Mouse (Mus musculus) forebrain, embryonic 10.5 days (tissue): ENCODE data around the gene Olfr539. TPM values are rescaled to one million over a fixed set of nuclear protein-coding genes. Genes with fewer than 3 reads are reported as not detected.
"Not testable (repeated sequence)": the region's sequence is repeated elsewhere in the genome, so short reads cannot be mapped to it uniquely, and the experiment has no call there.

Source experiments
- DNase-seq: peaks from one replicate; pipeline ENCODE4 v3.0.0-alpha.2; 2017; ENCODE audit warnings: low spot score; ENCODE audit errors: extremely low spot score
- H3K27ac ChIP-seq: fragments of 300-500 bp; sonication (generic); 2 replicates; pipeline ENCODE4 v1.5.1; 2016; ENCODE audit warnings: mild to moderate bottlenecking
- H3K27me3 ChIP-seq: fragments of 300-500 bp; sonication (generic); 2 replicates; pipeline ENCODE4 v1.6.1; 2016; ENCODE audit warnings: mild to moderate bottlenecking; ENCODE audit not compliant: poor library complexity, severe bottlenecking
- H3K36me3 ChIP-seq: fragments of 300-500 bp; sonication (generic); replicated peaks from 2 replicates; pipeline ENCODE4 v1.6.1; 2016; ENCODE audit warnings: mild to moderate bottlenecking, moderate library complexity
- H3K4me1 ChIP-seq: fragments of 300-500 bp; sonication (generic); 2 replicates; pipeline ENCODE4 v1.6.1; 2016
- H3K4me3 ChIP-seq: fragments of 300-500 bp; sonication (generic); 2 replicates; pipeline ENCODE4 v1.5.1; 2016; ENCODE audit warnings: mild to moderate bottlenecking, moderate library complexity
- H3K9me3 ChIP-seq: fragments of 300-500 bp; sonication (generic); 2 replicates; pipeline ENCODE4 v1.6.1; 2016; ENCODE audit warnings: mild to moderate bottlenecking, moderate library complexity
- WGBS: fragments of 180-500 bp; shearing (Covaris S2); methylation state at CpG from one replicate; pipeline ENCODE4 v1.1.7; 2016; 5-methylcytosine and 5-hydroxymethylcytosine counted together
- polyA plus RNA-seq: library from polyadenylated mRNA; unstranded; fragments of >200 nt; fragmentation: Nextera tagmentation; extraction: Ambion mirVana; gene quantifications from 2 replicates; pipeline ENCODE4 v1.2.1, GENCODE M21; 2016

Gene Olfr539
- not detected in 2 replicates for polyA plus RNA-seq

GRCm38 (mm10) chr7:140659630-140660029, at the start of gene Olfr539:
TSS of gene Olfr539 (plus strand) at chr7:140659930.
- no peaks in the 10 kb centered on the region for H3K9me3 ChIP-seq
- WGBS, result 75% methylated on average over 4 of the region's 4 CpGs
- DNase-seq, result no peak
- H3K27me3 ChIP-seq, result no peaks in the 10 kb centered on the region
- no peaks in the 10 kb centered on the region for H3K4me1 ChIP-seq
- H3K4me3 ChIP-seq, result no peak within 1 kb of the TSS
- H3K27ac ChIP-seq, result no peak within 1 kb of the TSS
- no peaks in the 10 kb centered on the region for H3K36me3 ChIP-seq

DNA sequence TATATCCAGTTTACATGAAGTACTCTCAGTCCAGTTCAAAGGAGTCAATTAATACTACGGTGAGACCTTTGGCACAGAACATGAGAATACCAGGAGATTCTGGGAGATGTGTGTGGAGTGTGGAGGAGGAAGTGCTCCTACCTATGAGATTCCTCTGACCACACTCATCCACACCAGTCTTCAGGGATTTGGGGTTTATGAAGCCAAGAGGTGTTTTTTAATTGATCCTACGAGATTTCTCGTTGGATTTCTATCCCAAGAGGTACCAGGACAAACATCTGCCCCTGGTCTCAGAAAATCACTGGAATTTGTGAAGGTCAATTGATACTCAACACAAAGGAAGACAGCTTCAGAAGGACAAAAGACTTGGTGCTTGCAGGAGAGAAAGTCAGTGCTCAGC, 31.1 kb upstream of the Olfr539 start, which contains the start of gene Olfr61:
TSS of gene Olfr61 (plus strand) at position 301 of the 400 bp plus-strand sequence.
- H3K9me3 ChIP-seq, H3K4me3 ChIP-seq, H3K4me1 ChIP-seq, H3K27me3 ChIP-seq, DNase-seq, H3K27ac ChIP-seq, H3K36me3 ChIP-seq: not testable (repeated sequence)
- 93% methylated on average over 3 of the region's 3 CpGs for WGBS

DNA sequence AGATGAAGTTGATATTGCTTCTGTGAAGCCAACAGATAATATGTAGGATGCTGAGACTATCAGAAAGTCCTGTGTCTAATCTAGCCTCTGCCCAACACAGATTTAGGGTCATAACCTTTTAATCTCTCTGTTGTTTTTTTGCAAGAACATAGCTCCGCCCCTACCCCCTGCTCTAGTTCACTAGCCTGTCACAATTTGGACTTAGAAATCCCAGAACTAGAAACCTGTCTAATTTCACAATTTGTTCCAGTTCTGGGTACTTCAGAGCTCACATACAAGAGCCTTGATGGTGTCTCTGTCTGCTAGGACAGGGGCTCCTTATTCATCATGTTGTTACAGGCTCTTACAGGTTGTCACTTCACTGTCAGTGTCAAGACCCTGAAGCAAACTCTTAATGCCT, 29.2 kb upstream of the Olfr539 start:
- 74% methylated on average over 1 of the region's 1 CpGs for WGBS
- Histone ChIP-seq H3K9me3 (no peaks in the 10 kb centered on the region), H3K4me3 (no peak overlapping the region), H3K27me3 (no peaks in the 10 kb centered on the region), H3K4me1 (no peaks in the 10 kb centered on the region), H3K27ac (no peak overlapping the region), H3K36me3 (no peaks in the 10 kb centered on the region)
- DNase-seq, result no peak

DNA sequence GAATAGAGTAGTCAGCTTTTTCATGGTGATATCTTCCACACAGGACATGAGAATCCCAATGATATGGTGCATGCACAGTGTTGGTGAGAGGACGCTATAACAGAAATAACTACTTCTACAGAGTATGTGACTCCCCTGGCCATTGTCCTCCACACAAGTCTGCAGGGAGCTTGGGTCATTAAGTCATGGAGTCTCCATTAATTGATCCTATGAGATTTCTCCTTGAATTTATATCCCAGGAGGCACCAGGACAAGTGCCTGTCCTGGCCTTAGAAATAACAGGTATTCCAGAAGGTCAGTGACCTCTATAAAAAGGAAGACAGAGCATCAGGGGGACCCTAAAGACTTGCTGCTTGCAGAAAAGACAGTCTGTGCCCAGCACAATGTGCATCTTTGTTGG, 13.6 kb upstream of the Olfr539 start, which contains the start of gene Olfr53:
TSS of gene Olfr53 (plus strand) at position 301 of the 400 bp plus-strand sequence.
- Histone ChIP-seq H3K4me1 (no peaks in the 10 kb centered on the region), H3K36me3 (no peaks in the 10 kb centered on the region), H3K9me3 (no peaks in the 10 kb centered on the region), H3K27ac (no peak within 1 kb of the TSS), H3K4me3 (no peak within 1 kb of the TSS), H3K27me3 (no peaks in the 10 kb centered on the region)
- WGBS, result 83% methylated on average over 1 of the region's 1 CpGs
- no peak for DNase-seq

DNA sequence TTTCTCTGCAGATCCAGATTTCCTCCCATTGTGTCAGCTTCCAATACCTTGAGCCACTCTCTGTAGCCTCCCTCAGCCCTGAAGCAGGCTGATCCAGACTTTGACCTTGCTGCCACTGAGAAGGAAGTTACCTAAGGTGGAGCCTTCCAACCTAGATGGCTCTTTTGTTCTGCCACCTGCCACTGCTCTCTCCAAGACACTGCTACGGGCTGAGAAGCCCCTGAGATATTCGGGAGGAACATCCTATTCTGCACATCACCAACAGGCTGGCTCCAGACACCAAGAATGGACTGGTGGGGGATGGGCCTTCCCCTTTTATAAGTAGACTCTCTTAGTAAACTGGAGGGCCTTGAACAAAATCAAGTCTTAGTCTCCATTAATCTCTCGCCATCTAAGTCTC, 11.0 kb downstream of the Olfr539 start:
- DNase-seq, H3K4me1 ChIP-seq, H3K36me3 ChIP-seq, H3K4me3 ChIP-seq, H3K9me3 ChIP-seq, H3K27ac ChIP-seq, H3K27me3 ChIP-seq: not testable (repeated sequence)
- 92% methylated on average over 3 of the region's 3 CpGs for WGBS

DNA sequence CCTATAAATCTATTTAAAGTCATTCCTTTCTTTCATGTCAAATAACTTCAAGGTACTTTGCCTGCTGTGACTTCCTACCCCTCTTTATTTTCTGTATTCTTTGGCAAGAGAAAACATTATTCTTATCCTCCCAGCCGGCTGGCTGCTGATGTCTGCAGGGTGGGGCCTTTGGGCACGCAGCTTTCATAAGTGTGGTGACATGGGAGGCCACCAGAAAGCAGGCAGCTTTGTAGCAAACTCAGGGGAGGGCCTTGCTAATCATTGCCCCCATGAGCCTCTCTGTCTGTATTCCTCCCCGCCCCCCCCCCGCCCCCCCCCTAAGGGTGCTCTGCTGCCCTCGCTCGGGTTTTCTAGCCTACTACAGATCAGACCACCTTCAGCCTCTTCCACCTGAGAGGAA, 16.1 kb downstream of the Olfr539 start:
- WGBS, result 5% methylated on average over 6 of the region's 6 CpGs
- Histone ChIP-seq H3K4me1 (peaks cover 6% of the 10 kb centered on the region), H3K4me3 (peak overlapping the region; percentile 14; the same call in 1 of the 2 replicates), H3K27me3 (no peaks in the 10 kb centered on the region), H3K9me3 (peaks cover 6% of the 10 kb centered on the region), H3K27ac (no peak overlapping the region), H3K36me3 (no peaks in the 10 kb centered on the region)
- no peak for DNase-seq

- not testable (repeated sequence) for H3K4me1 ChIP-seq, H3K27ac ChIP-seq, H3K36me3 ChIP-seq, DNase-seq, H3K27me3 ChIP-seq, H3K4me3 ChIP-seq, H3K9me3 ChIP-seq
- WGBS, result 65% methylated on average over 4 of the region's 4 CpGs
Measured at GRCm38 (mm10) chr7:140679591-140679990, 19.9 kb downstream of the Olfr539 start.

GRCm38 (mm10) chr7:140681651-140682050, 21.9 kb downstream of the Olfr539 start, which contains the start of gene Olfr45:
TSS of gene Olfr45 (plus strand) at chr7:140681951.
- 90% methylated on average over 1 of the region's 1 CpGs for WGBS

DNA sequence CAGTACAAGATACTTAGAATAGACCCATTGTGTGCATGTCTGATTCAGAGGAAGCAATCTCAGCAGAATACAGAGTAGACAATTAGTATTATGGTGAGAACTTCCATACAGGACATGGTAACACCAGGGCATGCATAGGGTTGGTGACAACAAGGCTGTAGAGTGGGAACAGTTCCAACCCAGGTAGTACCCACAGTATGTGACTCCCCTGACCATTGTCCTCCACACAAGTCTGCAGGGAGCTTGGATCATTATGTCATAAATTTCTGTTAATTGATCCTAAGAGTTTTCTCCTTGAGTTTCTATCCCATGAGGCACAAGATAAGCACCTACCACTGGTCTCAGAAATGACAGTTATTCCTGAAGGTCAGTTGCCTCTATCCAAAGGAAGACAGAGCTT, 37.2 kb downstream of the Olfr539 start, which contains the start of gene Olfr541:
TSS of gene Olfr541 (plus strand) at position 301 of the 400 bp plus-strand sequence.
- DNase-seq, result no peak
- H3K9me3 ChIP-seq, result no peaks in the 10 kb centered on the region
- no peaks in the 10 kb centered on the region for H3K27me3 ChIP-seq
- H3K4me3 ChIP-seq, result no peak within 1 kb of the TSS
- H3K27ac ChIP-seq, result no peak within 1 kb of the TSS
- H3K4me1 ChIP-seq, result no peaks in the 10 kb centered on the region
- H3K36me3 ChIP-seq, result no peaks in the 10 kb centered on the region

More at GRCm38 (mm10) chr7:140681651-140682050, 21.9 kb downstream of the Olfr539 start, which contains the start of gene Olfr45:
- no peaks in the 10 kb centered on the region for H3K4me1 ChIP-seq
- H3K4me3 ChIP-seq, result no peak within 1 kb of the TSS
- no peak for DNase-seq
- H3K36me3 ChIP-seq, result no peaks in the 10 kb centered on the region
- H3K27ac ChIP-seq, result no peak within 1 kb of the TSS
- H3K9me3 ChIP-seq, result peaks cover 6% of the 10 kb centered on the region
- no peaks in the 10 kb centered on the region for H3K27me3 ChIP-seq

- H3K36me3 ChIP-seq, result no peaks in the 10 kb centered on the region
- no peaks in the 10 kb centered on the region for H3K9me3 ChIP-seq
- 51% methylated on average over 2 of the region's 2 CpGs for WGBS
- no peak for DNase-seq
- H3K4me3 ChIP-seq, result no peak overlapping the region
- H3K4me1 ChIP-seq, result peaks cover 5% of the 10 kb centered on the region; the same call in 1 of the 2 replicates
- H3K27ac ChIP-seq, result no peak overlapping the region
- H3K27me3 ChIP-seq, result no peaks in the 10 kb centered on the region
Measured at GRCm38 (mm10) chr7:140706348-140706747, 46.6 kb downstream of the Olfr539 start.

- Histone ChIP-seq H3K36me3 (no peaks in the 10 kb centered on the region), H3K4me3 (no peak overlapping the region), H3K27ac (no peak overlapping the region), H3K9me3 (no peaks in the 10 kb centered on the region), H3K27me3 (no peaks in the 10 kb centered on the region), H3K4me1 (peaks cover 5% of the 10 kb centered on the region; the same call in 1 of the 2 replicates)
- WGBS, result 84% methylated on average over 6 of the region's 6 CpGs
- DNase-seq, result no peak
Measured at GRCm38 (mm10) chr7:140707536-140708284, 48.0 kb downstream of the Olfr539 start.

DNA sequence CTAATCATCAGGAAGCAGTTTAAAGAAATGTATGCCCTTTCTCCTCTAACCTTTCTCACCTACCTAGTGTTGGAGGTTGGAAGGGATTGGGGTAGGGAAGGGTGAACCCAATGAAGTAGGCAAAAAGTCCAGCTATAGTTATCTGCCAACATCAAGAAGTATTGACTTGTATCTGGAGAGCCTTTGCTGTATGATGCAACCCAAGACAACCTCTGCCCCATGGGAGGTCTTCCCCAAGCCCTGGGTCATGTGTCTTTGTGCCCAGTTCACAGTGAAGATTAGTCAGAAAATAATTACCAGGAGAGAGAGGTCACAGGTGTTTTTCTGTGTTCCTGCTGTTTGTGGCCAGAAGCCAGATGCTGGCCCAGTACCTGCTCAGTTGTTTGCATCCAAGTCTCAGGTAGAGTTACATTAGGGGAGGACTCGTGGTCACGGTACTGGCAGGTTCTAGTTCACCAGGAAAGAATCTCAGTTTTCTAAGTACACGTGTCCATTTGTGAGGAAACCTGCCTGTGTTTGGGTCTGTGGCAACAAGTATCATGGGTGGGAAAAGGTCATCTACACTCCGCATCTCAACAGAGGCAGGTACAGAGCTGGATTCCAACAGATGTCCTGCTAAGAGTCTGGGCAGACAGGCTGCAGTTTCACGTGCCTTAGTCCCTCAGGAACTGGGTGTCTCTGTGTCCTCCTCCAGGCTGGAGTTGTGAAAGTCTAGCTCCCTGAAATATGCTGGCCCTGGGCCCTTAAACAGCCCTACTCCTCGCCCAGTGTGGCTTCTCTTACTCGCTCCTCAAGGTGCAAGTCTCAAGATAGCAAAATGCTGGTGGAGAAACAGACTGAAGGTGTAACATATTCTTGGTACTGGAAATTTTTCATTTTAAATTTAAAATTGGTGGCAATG, 57.7 kb downstream of the Olfr539 start:
- Histone ChIP-seq H3K27ac (no peak overlapping the region), H3K27me3 (no peaks in the 10 kb centered on the region), H3K4me1 (no peaks in the 10 kb centered on the region), H3K4me3 (no peak overlapping the region), H3K36me3 (no peaks in the 10 kb centered on the region), H3K9me3 (no peaks in the 10 kb centered on the region)
- 85% methylated on average over 7 of the region's 7 CpGs for whole genome bisulfite sequencing
- DNase-seq, result no peak
